Mouse (Mus musculus): ENCODE measurements around the gene Armc8.

Gene Armc8

DNA sequence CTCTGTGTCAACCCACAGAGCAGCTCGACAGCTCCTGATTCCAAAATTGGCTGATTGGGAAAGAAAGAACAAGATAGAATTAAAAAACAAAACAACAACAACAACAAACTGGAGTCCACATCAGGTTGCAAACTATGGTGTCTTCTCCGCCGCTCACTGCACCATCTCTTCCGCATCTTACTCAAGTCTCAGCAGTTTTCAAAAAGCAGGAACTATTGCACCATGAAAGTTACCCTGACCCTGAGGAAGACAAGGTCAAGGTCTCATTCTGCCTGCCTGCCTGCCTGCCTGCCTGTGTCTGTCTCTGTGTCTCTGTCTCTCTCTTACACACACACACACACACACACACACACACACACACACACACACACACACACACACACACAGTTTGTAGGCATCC, 69.4 kb downstream of the Armc8 start:
- DNase-seq (ENCODE audit: low spot score): no peak

DNA sequence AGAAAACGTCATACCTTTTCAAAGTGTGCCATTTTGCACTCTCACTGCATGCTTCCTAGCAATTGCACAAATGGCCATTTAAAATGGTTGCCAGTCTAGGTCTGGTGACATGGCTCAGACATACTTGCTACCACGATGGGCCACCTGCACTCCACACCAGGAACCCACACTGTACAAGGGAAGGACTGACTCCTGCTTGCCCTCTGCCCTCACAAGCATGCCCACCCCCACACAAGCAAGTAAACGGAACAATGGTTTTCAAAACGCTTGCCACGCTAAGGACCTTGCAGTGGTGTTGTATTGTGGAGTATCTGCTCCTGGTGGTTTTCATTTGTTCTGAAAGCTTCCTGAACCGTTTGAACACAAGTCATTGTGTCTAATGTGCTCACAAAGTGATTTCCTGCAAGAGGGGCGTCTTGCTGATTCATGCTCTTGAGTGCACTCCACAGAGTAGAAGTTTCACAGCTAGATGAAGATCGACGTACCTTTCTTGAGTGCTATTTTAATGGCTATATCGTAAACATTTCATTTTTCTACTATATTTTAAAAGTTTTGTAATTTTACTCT, 76.0 kb downstream of the Armc8 start:
- no peak for DNase-seq (ENCODE audit: low spot score)

- DNase-seq (ENCODE audit: low spot score): no peak
Observed at GRCm38 (mm10) chr9:99491050-99491449, 77.6 kb downstream of the Armc8 start.

GRCm38 (mm10) chr9:99487841-99488240, 80.9 kb downstream of the Armc8 start:
- no peak for DNase-seq (ENCODE audit: low spot score)

DNA sequence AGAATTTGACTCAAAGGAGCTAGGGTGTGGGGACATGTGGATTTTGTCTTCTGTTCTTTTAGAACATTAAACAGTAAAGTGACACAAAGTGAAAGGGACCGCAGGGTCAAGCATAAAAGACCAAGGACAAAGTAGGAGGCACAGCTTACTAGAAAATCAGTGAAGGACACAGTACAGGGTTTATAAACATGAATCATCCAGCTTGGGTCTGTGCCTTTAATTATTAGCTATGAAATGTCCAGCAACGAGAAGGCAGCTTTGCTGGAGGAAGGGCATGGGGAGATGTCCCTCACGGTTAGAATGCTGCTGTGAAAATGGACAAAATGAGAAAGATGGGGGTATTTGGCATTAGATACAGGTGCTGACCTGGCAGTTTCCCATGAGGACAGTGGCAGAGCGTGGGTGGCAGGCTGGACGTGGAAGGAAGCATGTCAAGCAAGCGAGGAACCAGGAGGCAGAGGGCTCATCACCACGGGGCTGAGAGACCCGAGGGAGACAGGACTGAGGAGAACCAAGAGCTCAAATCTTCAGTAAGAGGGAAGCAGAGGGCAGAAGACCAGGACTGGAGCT, 81.5 kb downstream of the Armc8 start:
- DNase-seq (ENCODE audit: low spot score): no peak

- DNase-seq (ENCODE audit: low spot score): no peak
Observed at GRCm38 (mm10) chr9:99485144-99485543, 83.6 kb downstream of the Armc8 start.

DNA sequence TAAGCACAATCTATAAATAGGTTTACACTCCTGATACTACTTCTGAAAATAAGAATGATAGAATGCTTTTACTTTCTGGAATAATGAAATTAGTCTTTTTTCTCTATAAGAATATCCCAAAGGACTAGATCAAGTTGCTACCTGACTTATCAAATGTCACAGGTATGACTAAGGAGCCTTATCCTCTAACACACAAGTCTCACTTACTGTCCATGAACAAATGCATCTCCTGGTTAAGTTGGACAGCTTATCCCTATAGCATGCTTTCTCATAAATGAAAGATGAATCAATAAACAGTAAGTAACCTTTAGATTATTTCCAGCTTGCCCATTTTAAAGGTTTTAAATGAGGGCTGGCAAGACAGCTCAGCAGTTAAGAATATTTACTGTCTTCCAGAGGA, 84.1 kb downstream of the Armc8 start:
- no peak for DNase-seq (ENCODE audit: low spot score)

DNA sequence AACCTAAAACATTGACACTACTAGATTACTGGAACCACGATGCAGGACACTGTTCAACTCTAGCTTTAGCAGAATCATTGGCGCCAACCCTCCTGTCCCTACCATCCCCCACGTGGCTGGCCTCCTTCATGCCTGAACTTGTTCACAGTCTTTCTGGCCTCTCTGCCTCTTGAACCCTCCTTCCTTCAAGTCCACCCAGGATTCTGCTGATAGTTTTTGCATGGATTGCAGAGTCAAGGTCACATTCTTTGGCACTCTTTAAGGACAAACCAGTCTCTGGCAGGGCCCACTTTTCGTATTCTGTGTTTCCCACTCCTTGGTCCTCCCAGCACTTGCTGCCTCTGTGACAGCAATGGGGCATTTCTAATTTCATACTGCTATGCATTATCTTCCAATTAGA, 85.5 kb downstream of the Armc8 start:
- no peak for DNase-seq (ENCODE audit: low spot score)

DNA sequence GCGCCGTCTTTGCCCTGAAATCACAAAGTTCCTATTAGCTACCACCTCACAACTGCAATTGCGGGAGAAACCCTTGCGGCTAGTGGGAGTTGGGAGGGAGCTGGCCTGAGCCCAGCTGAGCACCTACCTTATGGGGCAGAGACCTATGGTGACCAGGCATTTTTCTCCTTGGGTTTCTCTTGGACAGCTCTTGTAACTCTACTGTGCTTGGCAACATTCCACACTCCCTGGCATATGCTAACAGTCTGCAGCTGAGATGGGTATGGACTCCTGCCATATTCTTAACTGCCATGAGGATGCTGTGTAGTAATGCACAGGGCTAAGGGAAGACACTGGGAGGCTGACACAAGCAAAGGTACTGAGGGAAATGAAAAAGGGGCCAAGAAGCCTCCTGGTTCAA, 87.9 kb downstream of the Armc8 start:
- no peak for DNase-seq (ENCODE audit: low spot score)

- no peak for DNase-seq (ENCODE audit: low spot score)
Observed at GRCm38 (mm10) chr9:99479181-99479711, 89.5 kb downstream of the Armc8 start.

- no peak for DNase-seq (ENCODE audit: low spot score)
Observed at GRCm38 (mm10) chr9:99471334-99471733, 97.4 kb downstream of the Armc8 start.

- no peak for DNase-seq (ENCODE audit: low spot score)
Observed at GRCm38 (mm10) chr9:99470347-99471092, 98.2 kb downstream of the Armc8 start.

DNA sequence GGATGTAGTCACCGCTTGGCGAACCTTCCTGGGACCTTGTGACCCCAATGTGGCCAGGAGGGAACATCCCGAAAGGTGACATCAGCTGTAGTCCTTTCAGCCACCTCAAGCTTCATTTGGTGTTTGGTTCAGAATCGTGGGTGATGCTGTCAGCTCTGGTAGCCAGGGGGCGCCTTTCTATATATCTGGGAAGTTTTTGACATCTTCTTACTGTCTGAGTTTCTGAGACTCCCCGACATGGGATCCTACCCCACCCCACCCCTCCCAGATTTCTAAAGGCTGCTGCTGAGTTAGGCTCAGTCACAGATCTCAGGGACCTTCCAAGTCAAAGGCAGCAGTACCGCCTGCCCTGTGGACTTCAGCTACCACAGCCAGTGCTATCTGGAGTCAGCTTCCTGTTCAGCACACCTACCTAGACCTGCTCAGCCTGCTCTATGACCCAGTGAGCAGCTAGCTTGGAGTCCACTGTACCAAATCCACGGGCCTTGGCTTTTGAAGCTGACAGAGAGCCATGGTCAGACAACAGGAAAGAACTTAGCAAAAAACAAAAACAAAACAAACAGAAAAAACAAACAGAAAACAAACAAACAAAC, 98.9 kb downstream of the Armc8 start:
- no peak for DNase-seq (ENCODE audit: low spot score)

- DNase-seq (ENCODE audit: low spot score): no peak
Observed at GRCm38 (mm10) chr9:99468572-99468971, 100.1 kb downstream of the Armc8 start.

DNA sequence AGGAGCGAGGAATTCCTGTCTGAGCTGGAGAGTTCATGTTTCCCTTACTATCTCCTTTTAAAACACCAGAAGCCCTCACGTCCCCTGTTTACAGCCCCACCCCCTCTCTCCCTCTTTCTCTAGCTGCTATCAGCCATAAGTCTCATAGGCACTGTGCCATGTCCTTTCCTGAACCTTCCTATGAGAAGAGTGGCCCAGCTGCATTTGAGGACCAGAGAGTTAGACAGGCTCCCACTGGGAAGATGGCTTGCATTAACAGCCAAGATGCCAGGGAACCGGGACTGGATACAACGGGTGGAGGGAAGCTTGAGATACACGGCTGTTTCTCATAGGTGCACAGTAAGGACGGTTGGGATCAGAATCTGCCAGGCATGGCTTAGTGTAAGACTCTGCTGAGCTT, 103.8 kb downstream of the Armc8 start:
- no peak for DNase-seq (ENCODE audit: low spot score)

DNA sequence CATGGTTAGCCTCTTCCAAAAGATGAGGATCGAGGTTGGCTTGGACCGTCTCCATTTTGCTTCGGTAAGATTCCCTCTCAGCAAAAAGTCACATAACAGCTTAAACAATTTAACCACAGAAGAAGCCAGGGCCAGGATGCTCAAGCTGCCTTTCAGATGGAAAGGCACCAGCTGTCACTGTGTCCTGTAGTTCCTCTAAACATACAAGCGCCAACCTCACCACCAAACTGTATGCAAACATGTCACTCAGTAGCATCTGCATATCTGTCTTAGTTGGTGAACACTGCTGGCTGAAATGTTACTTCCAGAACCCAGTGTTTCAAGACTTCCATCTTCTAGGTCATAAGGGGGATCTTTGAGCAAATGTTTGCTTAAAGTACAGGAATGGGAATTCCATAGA, 109.0 kb downstream of the Armc8 start:
- DNase-seq (ENCODE audit: low spot score): no peak

GRCm38 (mm10) chr9:99458529-99459208, 110.0 kb downstream of the Armc8 start:
- peak; percentile 64 for DNase-seq (ENCODE audit: low spot score)

DNA sequence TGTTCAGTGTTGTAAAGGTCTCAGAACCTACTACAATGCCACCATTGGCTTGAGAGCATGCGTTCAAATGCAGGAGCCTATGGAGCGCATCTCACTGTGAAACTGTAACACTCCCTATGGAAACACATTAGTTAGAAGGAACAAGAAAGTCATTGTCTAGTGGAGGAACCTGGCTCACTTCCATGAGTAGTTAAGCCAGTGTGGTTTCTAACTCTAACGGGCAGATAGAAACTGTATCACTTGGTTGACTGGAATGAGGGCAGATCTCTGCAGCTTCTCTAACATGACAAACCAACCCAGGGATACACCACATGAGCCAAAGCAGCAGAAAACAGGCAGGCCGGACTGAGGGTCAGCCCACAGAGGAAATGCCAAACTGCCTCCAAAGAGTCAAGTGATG, 114.5 kb downstream of the Armc8 start:
- DNase-seq (ENCODE audit: low spot score): no peak

- no peak for DNase-seq (ENCODE audit: low spot score)
Observed at GRCm38 (mm10) chr9:99451161-99451560, 117.5 kb downstream of the Armc8 start, which contains the start of gene Nme9. Gene Nme9 (plus strand): TSS chr9:99451475.

DNA sequence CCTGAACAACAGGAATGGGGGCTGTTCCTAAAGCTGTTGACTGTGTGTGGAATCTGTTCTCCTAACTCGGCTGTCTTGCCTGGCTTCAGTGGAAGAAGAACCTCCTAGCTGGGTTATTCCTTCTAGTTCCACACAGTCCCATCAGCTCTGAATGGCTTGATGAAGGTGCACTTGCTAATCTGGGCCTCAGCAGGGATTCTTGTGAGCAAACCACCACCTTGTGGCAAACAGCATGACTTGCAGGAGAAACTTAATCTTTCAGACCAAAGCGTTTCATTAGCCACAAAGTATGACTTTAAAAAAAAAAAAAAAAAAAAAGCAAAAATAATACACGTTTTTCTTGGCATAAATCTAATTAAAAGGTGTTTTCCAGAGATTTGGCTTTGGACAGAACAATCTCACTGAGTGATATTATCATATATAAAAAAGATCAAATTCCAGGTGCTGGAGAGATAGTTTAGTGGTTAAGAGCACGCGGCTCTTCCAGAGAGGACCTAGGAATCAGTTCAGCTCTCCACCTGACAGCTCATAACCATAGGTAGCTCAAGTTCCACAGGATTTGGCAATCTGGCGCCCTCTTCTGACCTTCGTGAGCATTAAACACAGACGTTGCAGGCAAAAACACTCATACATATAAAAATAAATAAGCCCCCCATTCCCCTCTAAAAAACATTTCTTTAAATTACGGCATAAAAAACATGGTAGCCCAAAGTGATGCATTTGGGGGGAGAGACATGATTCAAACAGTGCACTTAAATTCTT, 118.6 kb downstream of the Armc8 start:
- no peak for DNase-seq (ENCODE audit: low spot score)

GRCm38 (mm10) chr9:99447323-99447722, 121.4 kb downstream of the Armc8 start:
- no peak for DNase-seq (ENCODE audit: low spot score)

GRCm38 (mm10) chr9:99446259-99446658, 122.4 kb downstream of the Armc8 start:
- DNase-seq (ENCODE audit: low spot score): no peak
